Mouse (Mus musculus): ENCODE measurements around the gene Nfatc2ip. TPM values are rescaled to one million over a fixed set of nuclear protein-coding genes. Genes with fewer than 3 reads are reported as not detected.
A peak's percentile ranks its signal among the peaks of the same experiment; 100 is the strongest.

Gene Nfatc2ip
- polyA plus RNA-seq, 1 experiment = 6.8 TPM

DNA sequence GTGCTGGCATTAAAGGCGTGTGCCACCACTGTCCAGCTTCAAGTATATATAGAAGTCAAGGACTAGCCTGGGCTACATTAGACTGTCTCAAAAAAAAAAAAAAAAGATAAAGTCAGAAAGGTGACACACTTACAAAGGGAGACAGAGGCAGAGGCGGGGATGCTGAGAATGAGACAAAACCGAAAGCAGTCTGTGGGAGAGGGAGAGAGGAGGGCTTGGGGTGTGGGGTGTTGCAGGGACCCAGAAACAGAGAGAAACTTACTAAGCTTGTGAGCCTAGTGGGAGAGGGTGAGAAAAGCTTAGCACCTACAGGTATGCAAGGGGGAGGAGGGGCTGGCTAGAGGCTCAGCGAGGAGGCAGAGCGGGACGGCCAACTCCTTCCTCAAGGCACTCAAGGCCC, 38.7 kb downstream of the Nfatc2ip start:
- DNase-seq (ENCODE audit: extremely low spot score in 1 of 2, low spot score in 1 of 2) = no peak

- no peak for DNase-seq (ENCODE audit: extremely low spot score in 1 of 2, low spot score in 1 of 2)
These were observed 39.5 kb downstream of the Nfatc2ip start for GRCm38 (mm10) chr7:126356793-126357591.

- peak in 1 of 2 experiments; percentile 48 for DNase-seq (ENCODE audit: extremely low spot score in 1 of 2, low spot score in 1 of 2)
These were observed 40.5 kb downstream of the Nfatc2ip start for GRCm38 (mm10) chr7:126355847-126356597.

DNA sequence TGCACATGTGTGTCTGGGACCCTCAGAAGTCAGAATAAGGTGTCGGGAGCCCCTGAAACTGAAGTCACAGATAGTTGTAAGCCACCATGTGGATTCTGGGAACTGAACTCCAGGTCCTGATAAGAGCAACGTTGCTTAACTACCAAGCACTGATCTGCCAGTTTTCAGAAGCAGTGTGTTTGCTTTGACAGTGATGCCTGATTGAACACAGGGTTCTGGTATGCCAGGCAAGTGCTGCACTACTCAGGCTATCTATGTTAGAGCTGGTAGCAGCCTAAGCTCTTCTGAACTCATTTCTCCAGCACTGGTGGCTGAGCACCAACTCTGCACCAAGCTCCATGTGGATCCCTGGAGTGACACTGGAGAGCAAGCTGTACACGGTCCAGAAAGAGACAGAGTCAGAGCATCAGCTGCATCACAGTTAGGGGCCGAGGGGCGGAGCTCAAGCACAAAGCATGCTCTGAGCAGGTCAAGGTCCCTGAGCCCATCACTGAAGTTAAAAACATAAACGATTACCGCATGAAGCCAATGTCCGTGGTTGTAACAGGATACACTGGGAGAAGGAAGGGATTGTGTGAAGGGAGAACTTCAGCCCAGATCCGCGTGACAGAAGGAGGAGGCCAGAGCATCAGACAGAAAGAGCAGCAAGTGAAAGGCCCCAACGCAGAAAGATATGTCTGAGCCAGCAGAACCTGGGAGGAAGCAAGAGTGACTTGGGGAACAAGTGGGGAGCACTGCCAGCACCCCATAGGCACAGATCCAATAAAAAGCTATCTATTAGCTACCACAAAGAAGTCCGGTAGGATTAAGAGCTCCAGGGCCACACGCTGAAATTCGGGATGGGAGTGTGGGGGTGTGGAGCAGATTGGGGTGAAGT, 41.6 kb downstream of the Nfatc2ip start:
- DNase-seq (ENCODE audit: extremely low spot score in 1 of 2, low spot score in 1 of 2) = no peak

DNA sequence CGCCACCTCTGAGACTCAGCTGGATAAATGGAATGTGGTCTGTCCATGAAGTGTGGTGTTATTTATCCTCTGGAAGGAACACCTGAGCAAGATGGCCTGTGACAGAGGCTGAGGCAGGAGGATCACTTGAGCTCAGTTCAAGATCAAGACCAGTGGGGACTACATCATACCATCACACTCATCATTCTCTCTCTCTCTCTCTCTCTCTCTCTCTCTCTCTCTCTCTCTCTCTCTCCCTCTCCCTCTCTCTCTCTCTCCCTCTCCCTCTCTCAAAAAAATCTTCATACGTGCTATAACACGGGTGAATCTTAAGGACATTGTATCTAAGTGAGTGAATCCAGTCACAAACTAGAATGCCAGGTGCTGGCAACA, 42.6 kb downstream of the Nfatc2ip start:
- no peak for DNase-seq (ENCODE audit: extremely low spot score in 1 of 2, low spot score in 1 of 2)

GRCm38 (mm10) chr7:126353251-126353993, 43.1 kb downstream of the Nfatc2ip start:
- DNase-seq (ENCODE audit: extremely low spot score in 1 of 2, low spot score in 1 of 2) = no peak

DNA sequence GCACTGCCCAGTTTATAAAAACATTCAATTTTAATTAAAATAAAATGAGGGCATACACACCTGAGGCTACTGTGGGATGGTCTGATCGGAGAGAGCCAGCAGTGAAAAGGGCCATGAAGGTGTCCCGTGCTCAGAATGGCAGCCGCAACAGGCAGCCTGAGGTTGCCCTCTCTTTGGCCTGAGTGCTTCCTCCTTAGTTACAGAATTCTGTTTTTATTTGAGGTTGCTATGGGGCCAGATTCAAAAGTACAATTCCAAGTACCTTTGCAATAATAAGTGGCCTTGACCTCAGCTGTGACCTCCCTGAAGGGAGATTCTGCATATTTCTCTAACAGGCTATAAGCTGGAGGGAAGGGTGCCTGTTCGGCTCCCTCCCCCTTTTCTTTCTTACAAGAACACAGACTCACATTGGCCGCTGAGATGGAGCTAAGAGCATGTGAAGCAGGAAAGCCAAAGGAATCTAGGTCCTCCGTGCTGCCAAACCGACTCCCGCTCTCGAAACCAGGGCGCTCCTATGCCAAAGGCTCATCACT, 45.1 kb downstream of the Nfatc2ip start:
- DNase-seq (ENCODE audit: extremely low spot score in 1 of 2, low spot score in 1 of 2) = no peak

- no peak for DNase-seq (ENCODE audit: extremely low spot score in 1 of 2, low spot score in 1 of 2)
These were observed 45.7 kb downstream of the Nfatc2ip start for GRCm38 (mm10) chr7:126350748-126351418.

DNA sequence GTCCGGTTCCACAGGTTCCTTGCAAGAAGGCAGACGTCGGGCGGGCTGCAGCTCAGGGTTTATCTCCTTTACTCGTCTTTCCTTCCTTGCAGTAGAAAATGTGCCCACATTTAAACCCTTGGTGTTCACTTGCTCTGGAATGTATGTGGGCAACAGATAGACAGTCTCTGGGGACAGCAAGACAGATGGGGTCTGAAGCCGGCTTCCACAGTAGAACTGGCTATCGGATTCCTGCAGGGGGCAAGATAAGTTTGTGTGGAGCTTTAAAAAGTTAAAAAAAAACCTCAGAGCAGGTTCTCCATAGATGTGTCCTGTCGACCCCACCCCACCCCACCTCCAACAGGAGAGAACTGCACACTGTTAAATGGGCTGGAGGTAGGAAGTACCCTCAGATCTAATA, 48.2 kb downstream of the Nfatc2ip start:
- DNase-seq (ENCODE audit: extremely low spot score in 1 of 2, low spot score in 1 of 2) = no peak

DNA sequence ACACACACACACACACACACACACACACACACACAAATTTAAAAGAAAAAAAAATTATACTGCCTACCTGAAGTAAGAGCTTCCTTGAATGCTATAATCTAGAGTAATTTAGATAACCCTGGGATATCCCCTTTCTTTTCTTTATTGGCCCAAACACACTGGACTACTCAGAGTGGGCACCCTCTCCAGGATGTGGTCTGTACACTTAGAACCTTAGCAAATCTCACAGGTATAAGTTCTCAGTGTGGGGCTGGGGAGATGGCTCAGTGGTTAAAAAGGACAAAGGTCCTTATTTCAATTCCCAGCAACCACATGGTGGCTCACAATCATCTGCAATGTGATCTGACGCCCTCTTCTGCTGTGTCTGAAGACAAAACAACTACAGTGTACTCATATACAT, 49.4 kb downstream of the Nfatc2ip start:
- DNase-seq (ENCODE audit: extremely low spot score in 1 of 2, low spot score in 1 of 2) = no peak

DNA sequence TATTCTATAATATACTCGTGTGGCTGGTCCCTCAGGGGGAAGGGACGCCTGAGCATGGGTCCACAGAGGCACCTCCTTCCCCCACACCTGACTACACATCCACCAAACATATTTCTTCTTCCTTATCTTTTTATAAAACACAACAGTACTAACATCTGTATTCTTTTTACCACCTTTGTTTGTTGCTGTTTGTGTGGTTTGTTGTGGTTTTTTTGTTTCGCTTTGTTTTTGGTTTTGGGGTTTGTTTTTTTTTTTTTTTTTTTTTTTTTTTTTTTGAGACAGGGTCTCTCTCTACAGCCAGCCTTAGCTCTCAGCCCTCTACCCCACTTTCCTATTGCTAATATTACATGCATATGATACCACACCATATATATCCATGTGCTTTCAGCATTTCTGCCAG, 50.6 kb downstream of the Nfatc2ip start:
- DNase-seq (ENCODE audit: extremely low spot score in 1 of 2, low spot score in 1 of 2) = no peak

- no peak for DNase-seq (ENCODE audit: extremely low spot score in 1 of 2, low spot score in 1 of 2)
These were observed 51.0 kb downstream of the Nfatc2ip start for GRCm38 (mm10) chr7:126345557-126345956.

DNA sequence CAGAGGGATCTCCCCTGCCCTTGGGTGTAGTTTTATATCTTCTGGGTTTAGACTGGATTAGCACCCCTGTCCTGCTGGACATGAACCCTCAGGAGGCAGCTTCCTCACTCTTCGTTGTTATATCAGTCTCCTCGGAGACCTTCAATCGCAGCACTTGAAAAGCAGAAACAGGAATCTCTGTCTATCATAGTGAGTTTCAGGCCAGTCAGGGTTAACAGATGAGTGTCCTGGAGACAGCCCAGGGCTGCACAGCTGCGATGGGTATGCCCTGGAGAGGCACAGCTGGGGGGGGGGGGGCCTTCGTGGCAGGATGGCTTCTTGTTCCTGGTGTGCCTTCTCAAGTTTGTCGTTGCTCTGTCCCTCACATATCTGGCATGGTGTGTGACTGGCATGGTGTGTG, 55.6 kb downstream of the Nfatc2ip start:
- DNase-seq (ENCODE audit: extremely low spot score in 1 of 2, low spot score in 1 of 2) = no peak

- no peak for DNase-seq (ENCODE audit: extremely low spot score in 1 of 2, low spot score in 1 of 2)
These were observed 56.3 kb downstream of the Nfatc2ip start for GRCm38 (mm10) chr7:126340206-126340618.

DNA sequence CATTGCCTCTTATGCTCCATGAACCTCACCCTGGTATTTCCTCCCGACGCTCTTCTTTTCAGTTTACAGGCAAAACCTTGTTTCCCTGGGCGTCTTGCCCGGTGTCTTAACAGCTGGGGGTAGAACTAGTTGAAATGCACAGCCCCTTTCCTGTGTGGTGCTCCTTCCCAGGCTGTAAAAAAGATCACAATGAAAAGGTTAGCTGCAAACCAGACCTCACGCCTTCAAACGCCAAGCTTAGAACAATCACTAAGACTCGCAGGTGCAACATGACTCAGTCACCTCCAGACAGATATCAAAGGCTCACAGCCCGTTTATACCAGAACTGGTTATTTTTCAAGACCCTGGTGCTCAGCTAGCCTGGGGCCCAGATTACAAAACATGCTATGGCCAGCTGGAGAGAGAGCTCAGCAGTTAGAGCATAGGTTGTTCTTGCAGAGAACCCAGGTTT, 57.0 kb downstream of the Nfatc2ip start:
- no peak for DNase-seq (ENCODE audit: extremely low spot score in 1 of 2, low spot score in 1 of 2)

- no peak for DNase-seq (ENCODE audit: extremely low spot score in 1 of 2, low spot score in 1 of 2)
These were observed 57.6 kb downstream of the Nfatc2ip start for GRCm38 (mm10) chr7:126338906-126339305.

- DNase-seq (ENCODE audit: extremely low spot score in 1 of 2, low spot score in 1 of 2) = no peak
These were observed 61.0 kb downstream of the Nfatc2ip start for GRCm38 (mm10) chr7:126335556-126335955.

All from frontal cortex, adult 2 months (tissue).